Mouse (Mus musculus): Measurements from ENCODE around the gene Ergic1.

The Ergic1 gene

GRCm38 (mm10) chr17:26561290-26561640 lies at the start of gene Ergic1:
TSS of gene Ergic1 (plus strand) at chr17:26561489.
- no peak for DNase-seq (ENCODE audit: low read depth, low spot score)

DNA sequence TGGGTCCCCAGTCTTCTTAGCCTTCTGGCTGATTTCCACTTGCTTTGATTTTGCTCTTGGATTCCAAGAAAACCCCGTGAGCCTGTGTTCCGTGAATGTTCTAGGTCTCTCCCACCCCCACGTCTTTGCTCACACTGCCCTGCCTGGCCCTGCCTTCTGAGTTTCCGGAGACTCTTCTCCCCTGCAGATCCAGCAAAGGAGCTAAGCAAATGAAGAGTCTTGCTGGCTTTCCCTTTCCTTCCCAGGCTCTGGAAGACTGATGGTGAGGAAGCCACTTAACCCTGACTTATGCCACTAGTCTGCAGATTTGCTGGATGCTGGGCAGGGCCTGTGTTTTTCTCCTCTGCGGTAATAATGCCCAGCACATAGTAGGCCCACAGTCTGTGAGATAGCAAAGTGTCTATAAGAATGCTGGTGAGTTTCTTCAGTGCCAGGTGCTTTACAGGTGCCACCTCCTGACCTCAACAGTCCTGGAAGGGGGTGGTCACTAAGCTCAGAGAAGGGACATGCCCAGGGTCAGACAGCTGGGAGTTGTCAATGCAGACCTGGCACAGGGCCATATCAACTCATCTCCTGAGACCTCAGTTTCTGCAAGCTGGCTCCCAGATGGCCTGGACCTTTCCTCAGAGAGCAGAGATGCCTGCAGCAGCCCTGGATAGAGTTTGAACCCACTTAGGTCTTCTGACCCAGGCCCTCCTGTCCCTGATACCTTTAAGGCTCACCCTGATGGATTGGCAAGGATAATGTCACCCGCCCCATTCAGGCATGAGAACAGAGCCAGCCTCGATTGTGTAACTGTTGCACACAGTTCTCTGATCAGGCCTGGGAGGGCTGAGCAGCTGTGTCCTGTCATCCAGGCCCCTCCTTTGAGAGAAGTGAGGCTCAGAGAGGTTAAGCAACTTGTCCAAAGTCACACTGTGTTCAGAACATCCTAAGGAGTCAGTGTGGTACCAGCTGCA lies 49.2 kb upstream of the Ergic1 start:
- DNase-seq (ENCODE audit: low read depth, low spot score), result no peak

DNA sequence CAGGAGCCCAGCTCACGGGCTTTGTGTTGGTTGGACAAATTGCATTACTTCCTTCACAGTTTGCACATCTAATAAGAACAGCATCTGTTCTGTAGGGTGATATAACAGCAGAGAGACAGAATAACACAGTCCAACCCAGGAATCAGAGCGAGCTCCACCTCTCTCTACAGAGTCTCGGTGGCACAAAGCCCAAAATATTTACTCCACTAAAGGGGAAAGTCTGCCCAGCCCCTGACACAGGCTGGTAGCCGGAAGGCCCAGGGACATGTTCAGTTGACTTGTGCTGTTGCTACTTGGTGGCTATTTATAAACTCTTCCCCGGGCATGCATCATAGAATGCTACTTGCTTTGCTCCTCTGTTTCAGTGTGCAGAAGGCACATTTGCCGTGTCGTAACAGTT lies 48.3 kb upstream of the Ergic1 start:
- no peak for DNase-seq (ENCODE audit: low read depth, low spot score)

GRCm38 (mm10) chr17:26513459-26514290 lies 47.6 kb upstream of the Ergic1 start:
- no peak for DNase-seq (ENCODE audit: low read depth, low spot score)

DNA sequence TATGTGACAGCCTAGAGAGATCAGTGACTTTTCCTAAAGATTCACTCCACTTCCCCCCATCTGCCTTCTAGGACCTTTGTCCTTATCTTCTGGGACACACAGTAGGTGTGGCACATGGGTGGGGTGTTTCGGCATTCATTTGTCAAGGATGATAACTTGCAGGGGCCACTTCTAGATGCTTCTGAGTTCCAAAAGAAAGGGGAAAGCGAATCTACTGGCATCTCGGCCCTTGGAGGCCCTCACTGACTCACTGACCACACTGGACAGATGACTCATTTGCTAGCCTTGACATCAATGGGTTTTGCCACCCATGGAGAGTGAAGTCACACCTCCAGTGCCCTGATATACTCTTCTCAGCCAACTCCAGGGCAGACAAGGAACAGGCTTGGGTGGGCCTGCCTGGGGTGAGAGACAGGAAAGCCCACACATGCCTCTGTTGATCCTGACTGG lies 46.7 kb upstream of the Ergic1 start:
- DNase-seq (ENCODE audit: low read depth, low spot score), result peak; percentile 89

- DNase-seq (ENCODE audit: low read depth, low spot score), result no peak
Measured at GRCm38 (mm10) chr17:26515675-26516074, 45.6 kb upstream of the Ergic1 start.

GRCm38 (mm10) chr17:26518306-26518705 lies 43.0 kb upstream of the Ergic1 start:
- DNase-seq (ENCODE audit: low read depth, low spot score), result no peak

DNA sequence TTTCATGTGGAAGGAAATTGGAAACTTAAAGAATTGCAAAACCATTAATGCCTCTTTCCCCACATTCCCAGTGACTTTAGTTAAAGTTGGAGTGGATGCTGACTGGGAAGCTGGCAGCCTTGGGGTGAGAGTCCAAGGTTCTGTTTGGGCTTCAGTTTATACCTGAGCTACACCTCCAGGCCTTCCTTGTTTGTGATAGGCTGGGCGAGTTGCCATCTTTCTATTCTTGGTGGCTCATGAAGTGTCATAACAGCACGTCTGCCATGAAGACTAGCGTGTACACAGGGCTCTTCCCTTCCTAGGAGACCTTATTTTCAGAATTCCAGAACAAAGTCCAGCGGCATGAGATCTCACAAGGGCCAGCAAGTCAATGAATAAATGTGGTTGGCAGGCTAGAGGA lies 38.6 kb upstream of the Ergic1 start:
- DNase-seq (ENCODE audit: low read depth, low spot score), result no peak

DNA sequence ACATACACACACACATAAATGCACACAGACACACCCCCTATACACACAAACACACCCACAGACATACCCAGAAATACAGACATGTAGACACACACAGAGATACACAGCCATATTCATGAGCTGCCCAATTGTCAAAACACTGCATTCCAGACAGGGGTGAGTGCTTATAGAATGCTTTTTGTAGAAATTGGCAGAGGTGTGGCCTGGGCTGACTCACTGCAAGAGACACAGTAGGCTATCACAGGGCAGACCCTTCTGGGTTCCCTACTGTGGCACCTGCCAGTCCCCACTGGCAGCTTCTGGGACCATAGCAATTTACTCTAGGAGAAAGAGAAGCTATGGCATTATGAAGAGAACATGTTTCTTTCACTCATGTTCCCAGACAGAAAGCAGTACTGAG lies 37.0 kb upstream of the Ergic1 start:
- DNase-seq (ENCODE audit: low read depth, low spot score), result no peak

- no peak for DNase-seq (ENCODE audit: low read depth, low spot score)
Measured at GRCm38 (mm10) chr17:26524801-26525200, 36.5 kb upstream of the Ergic1 start.

DNA sequence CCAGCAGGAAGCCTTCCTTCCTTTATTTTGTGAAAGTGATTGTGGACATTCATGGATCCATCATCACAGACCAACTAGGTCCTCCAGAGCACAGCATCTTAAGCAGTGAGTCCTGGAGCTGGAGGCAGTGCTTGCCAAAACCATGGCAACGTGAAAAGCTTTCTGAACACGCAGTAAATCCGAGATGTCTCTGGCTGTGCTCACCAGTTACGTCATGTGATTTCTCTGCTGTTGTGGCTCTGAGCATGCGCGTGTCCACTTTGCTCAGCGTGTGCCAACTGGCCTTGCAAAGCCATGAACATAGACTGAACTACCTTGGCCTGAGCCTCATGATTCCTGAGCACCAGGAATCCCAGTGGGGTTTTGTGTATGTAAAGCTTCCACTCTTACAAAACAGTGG lies 36.0 kb upstream of the Ergic1 start:
- no peak for DNase-seq (ENCODE audit: low read depth, low spot score)

- no peak for DNase-seq (ENCODE audit: low read depth, low spot score)
Measured at GRCm38 (mm10) chr17:26527291-26527690, 34.0 kb upstream of the Ergic1 start.

- DNase-seq (ENCODE audit: low read depth, low spot score), result no peak
Measured at GRCm38 (mm10) chr17:26528751-26529150, 32.5 kb upstream of the Ergic1 start.

- no peak for DNase-seq (ENCODE audit: low read depth, low spot score)
Measured at GRCm38 (mm10) chr17:26529791-26530241, 31.5 kb upstream of the Ergic1 start.

- no peak for DNase-seq (ENCODE audit: low read depth, low spot score)
Measured at GRCm38 (mm10) chr17:26530590-26531081, 30.7 kb upstream of the Ergic1 start.

DNA sequence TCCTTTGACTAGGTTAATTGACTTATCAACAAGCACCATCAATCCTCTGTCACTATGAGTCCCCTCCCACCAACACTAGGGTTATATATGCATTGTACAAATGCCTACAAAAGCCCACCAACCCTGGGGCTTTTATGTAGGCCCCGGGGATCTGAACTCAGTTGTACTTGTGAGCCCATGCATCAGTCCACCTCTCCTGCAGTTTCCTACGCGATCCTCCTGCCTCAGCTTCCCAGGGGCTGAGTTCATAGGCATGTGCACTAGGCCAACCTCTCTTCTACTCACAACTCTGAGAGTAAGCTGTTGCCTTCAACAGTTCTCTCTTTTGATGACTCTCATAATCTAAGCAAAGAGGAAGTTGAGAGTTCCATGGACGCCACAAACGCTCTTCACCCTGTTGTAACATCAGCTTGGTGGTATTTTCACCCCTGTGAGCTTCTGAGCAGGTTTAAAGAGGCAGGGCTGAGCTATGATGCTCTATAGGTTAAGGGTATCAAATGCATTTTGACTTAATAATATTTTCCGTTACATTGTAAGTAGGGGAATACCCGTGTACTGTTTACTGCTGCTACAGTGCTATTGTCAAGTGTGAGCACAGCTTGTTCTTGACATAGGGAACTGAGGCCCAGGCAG lies 29.8 kb upstream of the Ergic1 start:
- DNase-seq (ENCODE audit: low read depth, low spot score), result no peak

DNA sequence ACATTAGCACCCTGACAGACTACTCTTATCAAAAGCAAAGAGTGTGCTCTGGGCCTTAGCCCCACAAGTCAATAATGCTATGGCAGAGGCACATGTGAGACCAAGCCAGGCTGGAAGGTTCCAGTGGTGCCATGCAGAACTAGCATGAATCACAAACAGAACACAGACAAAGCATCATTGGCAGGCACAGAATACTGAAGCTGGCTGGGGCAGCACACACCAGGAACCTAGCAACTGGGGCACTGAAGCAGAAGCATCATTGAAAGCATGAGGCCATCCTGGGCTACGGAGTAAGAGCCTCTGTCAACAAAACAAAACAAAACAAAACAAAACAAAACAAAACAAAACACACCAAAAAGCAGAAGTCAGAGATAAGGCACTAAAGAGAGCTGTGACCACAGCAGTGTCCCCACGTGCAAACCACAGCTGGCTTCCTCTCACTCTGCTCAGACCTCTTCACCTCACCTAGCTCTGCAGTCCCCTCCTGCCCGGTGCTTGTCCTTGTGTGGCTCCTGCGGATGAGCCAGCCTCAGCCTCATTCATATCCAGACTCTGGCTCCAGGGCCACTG lies 28.7 kb upstream of the Ergic1 start:
- DNase-seq (ENCODE audit: low read depth, low spot score), result no peak

DNA sequence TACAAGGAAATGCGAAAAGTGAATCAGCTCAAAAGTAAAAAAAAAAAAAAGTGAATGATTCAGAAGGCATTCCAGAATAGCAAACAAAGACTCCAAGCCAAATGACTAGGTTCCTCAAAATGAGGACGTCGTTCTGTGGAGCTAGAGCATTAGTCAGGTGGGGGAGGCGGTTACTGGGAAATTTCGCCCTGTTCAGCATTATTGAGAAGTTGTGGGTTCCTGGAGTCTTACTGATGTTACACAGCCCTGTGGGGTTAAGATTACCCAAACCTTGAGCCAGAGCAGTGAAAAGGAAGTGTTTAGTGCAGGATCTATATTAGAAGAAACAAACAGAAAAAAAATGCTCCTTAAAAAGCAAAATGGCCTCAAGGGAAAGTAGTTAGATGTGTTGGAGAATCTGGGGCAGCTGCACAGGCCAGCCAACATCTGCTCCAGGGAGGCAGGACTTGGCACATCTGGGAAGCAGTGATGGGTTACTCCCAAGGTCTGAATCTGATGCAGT lies 27.4 kb upstream of the Ergic1 start:
- no peak for DNase-seq (ENCODE audit: low read depth, low spot score)

GRCm38 (mm10) chr17:26534695-26535094 lies 26.6 kb upstream of the Ergic1 start:
- no peak for DNase-seq (ENCODE audit: low read depth, low spot score)

- DNase-seq (ENCODE audit: low read depth, low spot score), result no peak
Measured at GRCm38 (mm10) chr17:26535251-26536136, 25.8 kb upstream of the Ergic1 start.
